Mouse (Mus musculus) megakaryocyte, embryonic 14.5 days (primary cell): ENCODE results near the gene Bloc1s1.

Source experiments
- FLI1 ChIP-seq: IDR thresholded peaks from 2 replicates; pipeline ENCODE4 v1.6.1; 2012; ENCODE audit warnings: low read length, inconsistent platforms, mixed read lengths
- GATA1 ChIP-seq: IDR thresholded peaks from 3 replicates; pipeline ENCODE4 v1.6.1; 2012; ENCODE audit warnings: mixed read lengths, low read length, inconsistent platforms, borderline replicate concordance

- TF ChIP-seq FLI1: no peak
- no peak for TF ChIP-seq GATA1
Observed at GRCm38 (mm10) chr10:128934997-128935787, 11.4 kb upstream of the Bloc1s1 start.
